Mouse (Mus musculus) adrenal gland, adult 2 months (tissue): ENCODE results near the gene E330017A01Rik. TPM values are rescaled to one million over a fixed set of nuclear protein-coding genes. Genes with fewer than 3 reads are reported as not detected.
"Not testable (repeated sequence)": the region's sequence is repeated elsewhere in the genome, so short reads cannot be mapped to it uniquely, and the experiment has no call there.

Experiments
- DNase-seq: peaks from one replicate; pipeline ENCODE4 v3.0.0; 2021
- long read RNA-seq: library from polyadenylated mRNA; stranded (forward); transcript quantifications from one replicate; pipeline ENCODE4 v2.0.0, GENCODE M21; 2021
- polyA plus RNA-seq: library from polyadenylated mRNA; depleted of rRNA; stranded (reverse); fragments of >200 nt; gene quantifications from 2 replicates; pipeline ENCODE4 v1.2.3, GENCODE M21; 2012; rRNA removed
- total RNA-seq, 2 experiments: library from RNA; stranded (reverse); gene quantifications; 2 replicates each; pipeline ENCODE4 v1.2.3; 2021

E330017A01Rik gene
- total RNA-seq (not detected), polyA plus RNA-seq (not detected in 2 replicates)
- long read RNA-seq, result 0 reads

DNA sequence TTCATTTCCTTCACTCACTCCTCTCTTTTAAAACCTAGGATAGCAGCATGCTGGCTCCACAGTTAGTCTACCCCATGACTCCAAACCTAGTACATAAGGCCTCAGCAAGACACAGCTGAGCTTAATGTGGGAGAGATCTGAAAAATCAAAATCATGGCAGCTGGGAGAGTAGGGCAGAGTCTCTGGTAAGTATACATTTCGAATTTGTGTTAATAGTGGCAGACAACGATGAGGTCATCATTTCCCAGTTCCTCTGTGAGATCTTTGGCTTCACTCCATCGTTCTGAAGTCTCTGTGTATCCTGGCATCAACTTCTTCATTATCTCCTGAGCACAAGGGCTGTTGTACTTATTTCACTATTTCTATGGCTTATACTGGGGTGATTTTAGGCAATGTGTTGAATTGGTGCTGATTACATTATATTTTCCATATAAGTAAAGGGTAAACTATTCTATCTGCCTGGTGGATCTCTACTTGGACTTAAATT, at the start of gene E330017A01Rik:
Gene E330017A01Rik, minus strand, starts transcription at position 51 of the 487 bp plus-strand sequence.
- no peak for DNase-seq

DNA sequence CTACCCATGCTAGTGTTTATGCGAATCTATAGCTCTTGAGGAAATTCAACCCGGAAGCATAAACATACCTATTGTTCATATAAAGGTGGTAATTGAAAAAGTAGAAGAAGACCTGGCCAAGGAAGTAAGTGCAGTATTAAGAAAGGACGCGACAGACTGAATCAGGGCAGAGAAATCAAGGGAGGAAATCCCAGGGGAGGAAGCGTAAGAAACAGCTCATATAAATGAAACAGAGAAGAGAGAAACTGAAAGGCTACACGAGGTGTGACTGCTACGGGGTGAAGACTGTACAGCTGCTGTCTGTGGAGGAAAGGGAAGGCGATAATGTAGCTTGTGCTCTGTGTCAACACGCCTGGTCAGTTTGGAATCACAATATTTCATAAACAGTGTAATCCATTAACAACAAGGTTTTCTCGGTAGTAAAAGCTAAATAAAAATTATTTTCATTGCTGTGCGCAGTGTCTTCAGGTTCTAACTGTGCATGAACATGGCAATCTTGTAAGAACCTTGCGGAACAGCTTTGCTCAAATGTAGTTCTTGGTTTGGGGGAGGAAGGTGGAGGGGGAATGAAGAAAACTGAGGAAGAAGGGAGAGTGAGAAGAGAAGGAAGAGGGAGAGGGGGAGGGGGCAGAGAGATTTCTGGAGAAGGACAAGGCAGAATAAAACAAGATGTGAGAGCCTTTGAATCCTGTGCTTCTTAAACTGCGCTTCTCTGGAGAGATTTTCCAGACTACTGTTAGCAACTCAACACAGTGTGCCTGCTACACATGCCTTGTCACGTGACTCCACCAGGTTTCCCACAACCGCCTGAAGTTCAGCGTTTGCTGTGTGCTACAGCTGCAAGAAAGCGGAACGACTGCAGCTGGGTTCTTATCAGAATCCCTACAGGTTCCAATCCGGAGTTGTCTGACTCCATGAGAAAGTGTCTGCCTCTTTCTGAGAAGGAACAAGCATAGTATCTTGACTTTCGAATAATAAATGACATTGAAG, 47.3 kb upstream of the E330017A01Rik start:
- DNase-seq, result no peak

DNA sequence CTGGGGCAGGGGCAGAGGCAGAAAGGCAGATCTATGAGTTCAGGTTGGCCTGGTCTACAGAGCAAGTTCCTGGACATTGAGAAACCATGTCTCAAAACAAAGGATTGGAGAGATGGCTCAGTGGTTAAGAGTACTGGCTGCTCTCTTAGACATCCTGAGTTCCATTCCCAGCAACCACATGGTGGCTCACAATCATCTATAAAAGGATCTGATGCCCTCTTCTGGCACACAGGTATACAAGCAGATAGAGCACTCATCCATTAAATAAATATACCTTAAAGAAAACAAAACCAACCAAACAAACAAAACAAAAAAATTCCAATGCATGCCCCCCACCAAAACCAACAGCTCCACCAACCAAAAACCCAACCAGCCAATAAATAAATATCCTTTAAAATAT, 46.0 kb upstream of the E330017A01Rik start:
- no peak for DNase-seq

DNA sequence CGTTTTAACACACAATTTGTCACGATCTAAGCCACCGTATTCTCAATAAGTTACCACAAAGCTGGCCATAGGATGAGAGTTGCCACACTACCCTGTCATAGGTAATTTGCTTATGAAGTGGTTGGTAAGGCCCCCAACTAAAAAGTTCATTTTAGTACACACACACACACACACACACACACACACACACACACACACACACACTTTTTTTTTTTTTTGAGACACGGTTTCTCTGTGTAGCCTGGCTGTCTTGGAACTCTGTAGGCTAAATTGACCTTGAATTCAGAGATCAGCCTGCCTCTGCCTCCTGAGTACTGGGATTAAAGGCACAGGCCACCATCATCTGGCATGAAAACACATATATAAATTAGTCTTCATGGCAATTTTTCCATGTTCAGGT, 45.4 kb upstream of the E330017A01Rik start:
- no peak for DNase-seq

DNA sequence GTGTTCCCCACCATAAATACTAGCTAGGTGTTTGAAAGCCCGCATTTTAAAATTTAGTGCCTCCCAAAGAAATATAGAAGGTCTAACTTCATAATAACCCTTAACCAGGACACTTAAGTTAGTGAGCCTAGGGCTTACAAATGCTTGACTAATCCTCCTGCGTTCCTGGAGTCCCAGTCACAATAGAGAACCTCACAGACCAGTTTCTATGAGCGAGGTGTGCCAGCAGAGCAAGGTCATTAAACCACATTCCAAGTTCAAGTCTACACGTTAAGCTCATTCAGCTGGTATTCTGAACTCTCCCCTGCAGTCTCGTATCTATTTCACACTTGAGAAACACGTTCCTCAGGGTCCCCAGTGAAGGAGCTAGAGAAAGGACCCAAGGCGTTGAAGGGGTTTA, 44.3 kb upstream of the E330017A01Rik start:
- no peak for DNase-seq

DNA sequence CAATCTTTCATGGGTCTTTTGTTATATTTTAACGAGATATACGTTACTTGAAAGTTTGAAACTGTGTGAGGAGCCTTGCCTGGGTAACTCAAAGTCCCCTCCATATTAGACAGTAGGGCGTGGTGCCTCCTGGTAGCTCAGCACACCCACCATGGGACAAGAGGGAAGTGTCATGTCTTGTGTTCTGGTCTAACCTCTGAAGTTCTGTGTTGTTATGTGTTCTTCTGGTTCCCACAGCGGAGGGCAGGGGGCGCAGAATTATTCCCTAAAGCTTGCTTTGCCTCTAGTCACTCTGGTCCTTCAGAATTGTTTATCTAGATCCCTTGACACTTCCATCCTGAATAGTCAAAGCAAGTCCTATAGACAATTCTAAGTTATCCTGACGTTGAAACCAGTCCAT, 43.5 kb upstream of the E330017A01Rik start:
- DNase-seq, result no peak

DNA sequence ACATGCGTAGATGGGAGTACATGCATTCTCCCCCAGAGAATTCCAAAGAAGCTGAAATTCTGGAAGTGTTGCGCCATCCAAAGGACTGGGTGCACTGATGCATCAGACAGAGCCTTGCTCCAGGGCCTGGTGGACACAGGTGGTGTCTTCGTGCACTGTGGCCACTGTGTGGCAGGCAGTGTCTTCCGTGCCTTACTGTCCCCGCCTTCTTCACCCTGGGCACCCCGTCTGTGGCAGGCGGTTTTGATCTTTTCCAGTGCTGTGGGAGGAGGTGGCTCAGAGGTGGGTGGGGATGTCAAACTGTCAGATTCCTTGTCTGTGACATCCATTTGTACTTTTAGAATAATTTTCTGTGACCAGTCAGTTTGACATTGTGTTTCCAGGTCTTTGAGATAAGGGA, 40.1 kb upstream of the E330017A01Rik start:
- no peak for DNase-seq

DNA sequence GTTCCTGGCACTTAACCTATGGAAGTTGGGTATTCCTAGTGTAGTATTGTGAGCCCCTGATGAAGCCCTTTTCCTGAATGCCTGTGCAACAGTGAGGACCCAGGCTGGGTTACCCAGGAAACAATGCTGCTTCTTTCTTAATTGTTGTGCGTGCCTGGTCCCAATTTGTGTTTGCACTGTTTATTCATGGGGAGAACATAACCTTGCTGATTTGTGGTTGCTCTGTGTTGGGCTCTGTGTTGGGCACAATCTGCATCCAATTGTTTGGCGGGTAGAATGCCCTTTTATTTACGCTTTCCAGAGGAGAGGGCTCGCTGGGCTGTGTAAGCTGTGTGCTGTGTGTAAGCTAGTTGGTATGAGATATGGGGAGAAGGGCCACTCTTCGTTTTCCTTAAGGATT, 39.0 kb upstream of the E330017A01Rik start:
- no peak for DNase-seq

DNA sequence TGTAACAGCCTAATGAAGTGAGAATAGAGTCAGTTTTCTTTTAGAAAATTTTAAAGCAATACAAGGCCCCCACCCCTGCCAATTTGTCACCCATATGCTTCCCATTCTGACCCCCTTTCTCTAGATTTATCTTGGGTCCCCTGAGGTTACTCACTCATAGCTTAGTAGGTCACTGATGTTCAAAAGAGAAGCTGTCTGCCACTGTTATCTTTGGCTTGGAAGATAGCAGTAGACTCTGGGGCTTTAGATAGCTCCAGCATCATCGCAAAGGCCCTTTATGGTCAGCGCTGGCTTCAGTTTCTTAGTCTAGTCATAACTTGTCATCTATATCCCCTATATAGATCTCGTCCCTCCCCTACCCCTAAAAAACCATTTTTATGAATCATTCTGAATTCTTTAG, 38.1 kb upstream of the E330017A01Rik start:
- DNase-seq, result no peak

DNA sequence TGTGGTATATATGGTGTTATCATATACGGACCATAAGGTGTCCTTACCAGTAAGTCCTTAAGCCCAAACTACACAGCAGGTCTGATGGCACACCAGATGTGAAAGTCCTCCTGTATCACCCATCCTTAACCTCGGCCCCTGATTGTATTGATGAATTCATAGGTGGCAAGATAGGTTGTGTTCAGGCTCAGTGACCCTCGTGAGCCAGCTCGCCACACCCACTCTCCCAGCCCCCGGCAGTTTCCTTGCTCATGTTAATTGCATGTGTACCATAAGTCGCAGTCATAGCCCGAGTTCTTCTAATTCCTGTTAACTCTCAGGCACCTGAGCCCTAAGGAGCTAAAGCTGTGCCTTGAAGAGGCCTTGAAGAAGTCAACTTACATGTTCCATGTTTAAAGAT, 37.6 kb upstream of the E330017A01Rik start:
- no peak for DNase-seq

DNA sequence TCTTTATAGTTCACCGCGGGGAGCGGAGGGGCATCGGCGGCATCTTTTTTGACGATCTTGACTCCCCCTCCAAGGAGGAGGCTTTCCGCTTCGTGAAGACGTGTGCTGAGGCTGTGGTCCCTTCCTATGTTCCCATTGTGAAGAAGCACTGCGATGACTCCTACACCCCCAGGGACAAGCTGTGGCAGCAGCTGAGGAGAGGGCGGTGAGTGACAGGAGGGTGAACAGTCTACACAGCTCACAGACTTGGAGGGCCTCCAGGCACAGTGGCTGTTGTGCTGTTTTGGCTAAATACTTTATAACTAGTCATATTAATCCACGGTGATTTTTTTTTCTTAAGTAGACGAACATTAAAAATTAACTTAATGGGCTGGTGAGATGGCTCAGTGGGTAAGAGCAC, 36.7 kb upstream of the E330017A01Rik start:
- DNase-seq, result no peak

DNA sequence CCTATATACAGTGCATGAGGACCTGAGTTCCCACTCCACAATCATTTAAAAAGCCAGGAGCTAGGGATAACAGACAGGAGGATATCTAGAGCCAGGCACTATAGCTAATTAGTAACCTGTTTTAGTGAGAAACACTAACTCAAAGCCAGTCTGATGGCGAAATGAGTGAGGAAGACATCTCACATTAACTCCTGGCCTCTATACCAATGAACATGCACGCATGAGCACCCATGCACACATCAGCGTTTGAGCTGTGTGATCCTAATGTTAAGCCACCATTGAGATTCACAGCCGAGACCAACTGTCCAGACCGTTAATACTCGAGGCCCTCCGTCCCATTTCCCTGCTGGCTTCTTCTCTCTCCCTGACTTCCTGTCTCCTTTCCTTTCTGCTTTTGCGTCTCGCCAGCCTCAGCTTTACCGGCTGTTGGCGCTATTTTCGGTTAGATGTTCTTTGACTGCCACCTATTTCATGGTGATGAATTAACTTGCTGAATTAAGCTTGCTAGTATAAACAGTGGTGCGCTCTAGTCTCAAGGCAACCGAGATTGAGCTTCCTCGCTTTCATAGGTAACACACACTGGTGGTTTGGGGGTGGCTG, 35.4 kb upstream of the E330017A01Rik start:
- DNase-seq, result no peak

DNA sequence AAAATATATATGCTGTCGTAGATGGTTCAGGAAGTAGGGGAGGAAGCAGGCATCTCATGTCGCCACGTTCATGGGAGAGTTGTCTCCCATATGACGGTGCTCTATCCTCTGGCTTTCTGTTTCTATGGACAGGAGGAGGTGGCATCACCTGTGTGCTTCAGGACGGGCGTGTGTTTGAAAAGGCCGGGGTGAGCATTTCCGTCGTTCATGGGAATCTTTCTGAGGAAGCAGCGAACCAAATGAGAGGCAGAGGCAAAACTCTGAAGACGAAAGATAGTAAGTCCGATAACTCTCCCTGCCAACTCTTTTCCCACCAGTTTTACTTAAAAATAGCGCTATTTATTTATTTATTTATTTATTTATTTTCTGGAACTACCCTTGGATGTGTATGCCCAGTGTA, 33.9 kb upstream of the E330017A01Rik start:
- no peak for DNase-seq

DNA sequence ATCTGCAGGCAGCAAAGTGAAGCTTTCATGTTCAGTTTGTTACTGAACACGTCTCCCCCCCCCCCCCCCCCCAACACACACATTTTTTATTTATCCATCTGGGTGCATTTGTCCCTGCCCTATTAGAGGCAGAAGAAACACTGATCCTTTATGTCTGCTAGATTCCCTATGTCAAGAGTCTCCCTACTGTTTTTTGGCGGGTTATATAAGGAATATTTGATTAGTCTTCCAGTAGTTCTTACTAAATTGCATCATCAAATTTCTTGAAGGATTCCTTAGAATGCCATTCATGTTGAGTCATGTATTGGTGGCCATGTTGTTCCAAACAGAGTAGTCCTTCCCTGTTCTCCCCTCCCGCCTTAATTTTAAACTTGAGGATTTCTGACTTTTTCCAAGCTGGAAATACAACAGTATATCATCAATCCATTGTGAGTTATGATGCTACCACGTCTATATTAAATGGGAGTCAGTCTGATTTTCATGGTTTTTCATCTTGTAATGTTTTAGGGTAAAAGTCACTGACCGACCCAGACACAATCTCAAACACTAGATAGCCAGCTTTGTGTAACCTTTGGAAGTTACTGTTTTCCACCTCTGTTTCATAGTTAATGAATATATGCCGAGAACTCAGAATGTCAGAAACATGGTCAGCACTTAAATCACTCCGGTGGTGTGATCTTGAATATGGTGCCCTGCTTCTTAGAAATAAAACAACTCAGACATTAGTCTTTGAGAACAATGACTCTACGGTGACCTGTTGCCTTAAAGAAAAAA, 32.9 kb upstream of the E330017A01Rik start:
- no peak for DNase-seq

DNA sequence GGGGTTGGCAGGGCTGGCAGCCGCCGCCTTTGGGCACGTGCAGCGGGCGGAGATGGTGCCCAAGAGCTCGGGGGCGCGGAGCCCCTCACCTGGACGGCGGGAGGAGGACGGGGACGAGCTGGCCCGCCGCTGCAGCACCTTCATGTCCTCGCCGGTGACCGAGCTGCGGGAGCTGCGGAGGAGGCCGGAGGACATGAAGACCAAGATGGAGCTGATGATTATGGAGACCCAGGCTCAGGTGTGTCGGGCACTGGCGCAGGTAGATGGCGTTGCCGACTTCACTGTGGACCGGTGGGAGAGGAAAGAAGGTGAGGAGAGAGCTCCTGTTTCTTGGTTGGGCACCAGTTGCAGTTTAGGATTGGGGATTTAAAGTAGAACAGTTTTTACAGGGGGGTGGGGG, 32.1 kb upstream of the E330017A01Rik start:
- no peak for DNase-seq

DNA sequence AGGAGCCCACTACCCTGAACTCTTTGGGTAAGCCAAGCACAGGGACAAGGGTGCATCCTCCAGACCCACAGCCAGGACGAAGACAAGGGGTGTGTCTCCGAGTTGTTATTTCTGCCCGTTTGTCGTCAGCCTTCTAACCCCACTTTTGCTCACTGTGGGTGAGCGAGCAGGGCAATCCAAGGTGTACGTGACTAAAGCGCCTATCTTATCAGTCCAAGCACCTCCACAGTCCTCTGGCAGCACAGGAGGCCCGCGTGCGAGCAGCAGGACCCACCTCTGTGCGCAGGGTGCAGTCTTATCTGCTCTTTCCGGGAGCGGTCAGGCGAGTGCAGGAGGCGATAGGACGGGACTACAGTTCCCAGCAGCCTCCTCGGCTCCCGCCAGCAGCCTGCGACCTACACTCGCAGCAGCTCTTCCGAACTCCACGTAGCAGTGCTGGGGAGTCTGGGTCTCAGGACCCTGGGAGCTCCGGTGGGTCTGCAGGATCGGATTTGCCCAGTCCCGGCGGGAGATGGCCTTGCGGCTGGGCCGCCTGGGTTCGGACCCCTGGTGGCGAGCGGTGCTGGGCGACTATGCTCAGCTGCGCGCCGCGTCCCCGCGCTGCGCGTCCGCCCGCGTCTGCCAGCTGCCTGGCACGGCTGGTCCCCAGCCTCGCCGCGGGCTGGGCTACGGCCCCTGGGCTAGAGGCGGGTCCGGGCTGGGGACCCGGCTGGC, 31.5 kb upstream of the E330017A01Rik start, which contains the start of gene Cpox:
Gene Cpox, plus strand, starts transcription at position 376 of the 714 bp plus-strand sequence.
- peak; percentile 91 for DNase-seq

DNA sequence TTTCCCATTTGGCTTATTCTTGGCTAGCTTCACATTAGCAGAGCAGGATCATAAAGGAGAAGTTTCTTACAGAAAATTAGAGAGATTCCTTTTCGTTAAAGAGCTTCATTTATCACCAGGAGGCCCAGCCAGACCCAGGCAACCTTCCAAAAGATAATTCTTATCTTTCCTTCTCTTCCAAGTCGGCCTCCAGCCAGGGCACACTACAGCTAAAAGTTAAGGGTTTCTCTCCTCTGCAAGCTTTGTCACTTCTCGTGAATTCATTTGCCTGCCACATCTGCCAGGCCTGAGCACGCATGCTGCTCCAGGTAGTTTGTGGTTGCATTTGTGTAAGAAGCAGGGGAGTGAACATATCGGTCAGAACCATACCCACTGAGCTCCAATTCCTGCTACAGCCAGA, 30.7 kb upstream of the E330017A01Rik start:
- peak; percentile 23 for DNase-seq

DNA sequence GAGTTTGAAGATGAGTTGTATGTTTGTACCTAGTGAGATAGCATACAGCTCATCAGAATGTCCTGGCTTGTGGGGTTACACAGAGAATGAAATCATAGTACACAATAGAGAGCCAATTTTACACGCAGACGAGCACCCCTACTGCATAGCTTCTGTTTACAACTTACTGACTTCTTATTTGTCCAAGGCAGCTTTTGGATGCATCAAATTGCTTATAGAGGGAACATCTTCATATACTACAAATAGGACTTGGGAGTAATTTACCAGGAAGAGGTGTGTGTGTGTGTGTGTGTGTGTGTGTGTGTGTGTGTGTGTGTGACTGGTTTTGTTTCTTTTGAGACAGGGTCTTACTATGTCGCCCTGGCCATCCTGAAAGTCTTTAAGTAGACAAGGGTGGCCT, 30.0 kb upstream of the E330017A01Rik start:
- no peak for DNase-seq

DNA sequence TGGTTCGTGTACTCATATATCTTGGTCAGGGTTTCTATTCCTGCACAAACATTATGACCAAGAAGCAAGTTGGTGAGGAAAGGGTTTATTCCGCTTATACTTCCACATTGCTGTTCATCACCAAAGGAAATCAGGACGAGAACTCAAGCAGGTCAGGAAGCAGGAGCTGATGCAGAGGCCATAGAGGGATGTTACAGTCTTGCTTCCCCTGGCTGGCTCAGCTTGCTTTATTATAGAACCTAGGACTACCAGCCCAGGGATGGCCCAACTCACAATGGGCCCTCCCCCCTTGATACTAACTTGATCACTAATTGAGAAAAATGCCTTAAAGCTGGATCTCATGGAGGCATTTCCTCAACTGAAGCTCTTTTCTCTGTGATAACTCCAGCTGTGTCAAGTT, 28.1 kb upstream of the E330017A01Rik start:
- not testable (repeated sequence) for DNase-seq

DNA sequence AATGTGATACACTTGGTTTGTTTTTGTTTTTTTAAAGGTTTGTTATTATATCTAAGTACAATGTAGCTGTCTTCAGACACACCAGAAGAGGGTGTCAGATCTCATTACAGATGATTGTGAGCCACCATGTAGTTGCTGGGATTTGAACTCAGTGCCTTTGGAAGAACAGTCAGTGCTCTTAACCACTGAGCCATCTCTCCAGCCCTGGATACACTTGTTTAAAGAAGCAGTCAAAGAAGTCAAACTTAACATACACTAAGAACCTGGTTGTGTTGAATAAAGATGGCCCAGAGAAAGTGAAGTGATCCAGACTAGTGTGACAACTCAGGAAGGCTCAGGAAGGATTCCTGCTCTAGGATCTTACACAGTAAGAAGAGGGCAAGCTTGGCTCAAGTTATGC, 26.6 kb upstream of the E330017A01Rik start:
- not testable (repeated sequence) for DNase-seq

DNA sequence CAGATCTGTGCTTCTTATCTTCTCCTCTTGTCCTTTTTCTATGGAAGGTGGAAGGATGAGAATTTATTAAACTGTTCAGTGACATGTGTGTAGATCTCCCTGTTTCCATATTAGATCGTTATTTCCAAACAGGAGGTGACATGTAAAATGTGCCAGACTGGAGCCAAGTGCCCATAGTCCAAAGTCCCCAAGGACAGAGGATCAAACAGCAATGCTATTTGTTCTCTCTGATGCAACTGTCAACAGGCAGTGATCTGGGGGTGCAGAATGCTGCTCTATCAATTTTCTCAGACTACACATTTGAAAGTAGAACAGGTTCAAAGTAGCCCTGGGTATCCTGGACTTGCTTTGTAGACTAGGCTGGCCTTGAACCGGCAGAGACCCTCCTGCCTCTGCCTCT, 25.3 kb upstream of the E330017A01Rik start:
- DNase-seq, result no peak

DNA sequence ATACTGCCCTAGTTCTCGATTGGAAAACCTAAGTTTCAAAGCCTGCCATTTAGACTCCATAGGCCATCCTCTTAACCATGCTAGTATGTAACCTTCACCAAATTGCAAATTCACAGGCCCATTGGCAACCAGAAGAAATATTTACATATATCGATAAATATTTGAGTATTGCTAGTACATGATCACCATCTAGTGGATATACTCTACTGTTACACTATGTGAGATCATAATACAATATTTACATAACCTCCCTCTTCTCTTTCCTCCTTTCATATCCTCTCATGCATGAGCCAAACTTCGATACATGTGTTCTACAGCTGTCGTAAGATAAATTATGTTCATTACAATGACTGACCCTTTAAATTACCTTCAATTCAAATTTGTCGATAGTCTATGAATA, 24.5 kb upstream of the E330017A01Rik start:
- no peak for DNase-seq
